Mouse (Mus musculus) fat pad, adult 2 months (tissue): Measurements from ENCODE around the gene Itih4.

Source experiments
- DNase-seq: peaks from one replicate; pipeline ENCODE4 v3.0.0-alpha.2; 2011; ENCODE audit warnings: low read depth, low spot score; ENCODE audit errors: extremely low read depth

Gene Itih4

GRCm38 (mm10) chr14:30933351-30933750 is 47.1 kb downstream of the Itih4 start:
- DNase-seq, result no peak

DNA sequence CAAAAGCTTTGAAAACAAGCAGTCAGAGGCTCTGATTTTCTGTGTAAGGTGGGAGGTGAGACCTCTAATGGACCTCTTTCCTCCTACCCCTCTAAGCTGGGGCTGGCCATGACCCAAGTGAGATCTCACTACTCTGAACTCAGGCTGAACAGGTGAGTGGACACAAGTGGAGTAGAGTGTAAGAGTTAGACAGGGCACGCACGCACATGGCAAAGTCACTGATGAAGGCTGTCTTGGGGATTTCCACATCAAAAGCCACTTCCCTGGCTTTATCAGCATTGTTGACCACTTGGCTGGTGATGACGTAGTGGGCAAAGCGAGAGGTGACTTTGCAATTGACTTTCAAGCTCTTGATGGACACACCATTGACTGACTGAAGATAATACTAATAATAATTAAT is 56.0 kb downstream of the Itih4 start:
- no peak for DNase-seq

- no peak for DNase-seq
Measured at GRCm38 (mm10) chr14:30943038-30943437, 56.8 kb downstream of the Itih4 start, which contains the start of gene Itih1. TSS of gene Itih1 (minus strand) at chr14:30943289.

DNA sequence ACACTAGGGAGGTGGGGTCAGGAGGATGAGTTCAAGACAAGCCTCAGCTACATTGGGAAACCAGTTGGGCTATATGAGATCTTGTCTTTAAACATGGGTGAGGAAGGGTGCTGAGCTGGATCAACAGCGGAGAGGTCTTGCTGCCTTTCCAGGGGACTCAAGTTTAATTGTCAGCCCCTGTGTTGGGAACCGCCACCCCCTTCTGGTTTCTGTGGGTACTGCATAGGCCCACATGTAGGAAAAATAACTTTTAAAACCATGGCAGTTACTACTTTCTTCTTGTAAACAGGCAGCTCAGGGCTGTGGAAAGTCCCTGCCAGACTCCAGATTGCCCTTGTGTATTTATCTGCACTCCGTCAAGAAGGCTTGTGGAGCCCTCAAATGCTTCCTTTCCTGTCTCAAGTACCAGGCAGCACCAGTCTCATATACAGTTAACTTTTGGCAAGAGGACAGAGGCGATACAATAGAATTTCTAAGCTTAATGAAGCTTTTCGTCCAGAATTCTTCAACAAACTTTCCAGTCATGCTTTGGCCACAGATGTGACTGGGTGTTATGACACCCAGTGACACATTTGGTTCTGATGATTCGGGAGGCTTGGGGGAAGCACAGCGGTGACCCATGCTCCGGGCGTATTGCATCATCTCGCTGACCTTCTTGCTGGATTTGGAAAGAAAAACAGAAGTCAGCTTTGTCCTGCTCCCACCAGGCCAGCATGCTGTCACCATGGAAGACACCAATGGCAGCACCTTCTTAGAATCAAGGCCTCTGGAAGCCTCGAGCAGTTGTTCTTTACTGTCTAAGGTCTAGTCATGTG is 57.8 kb downstream of the Itih4 start:
- no peak for DNase-seq

DNA sequence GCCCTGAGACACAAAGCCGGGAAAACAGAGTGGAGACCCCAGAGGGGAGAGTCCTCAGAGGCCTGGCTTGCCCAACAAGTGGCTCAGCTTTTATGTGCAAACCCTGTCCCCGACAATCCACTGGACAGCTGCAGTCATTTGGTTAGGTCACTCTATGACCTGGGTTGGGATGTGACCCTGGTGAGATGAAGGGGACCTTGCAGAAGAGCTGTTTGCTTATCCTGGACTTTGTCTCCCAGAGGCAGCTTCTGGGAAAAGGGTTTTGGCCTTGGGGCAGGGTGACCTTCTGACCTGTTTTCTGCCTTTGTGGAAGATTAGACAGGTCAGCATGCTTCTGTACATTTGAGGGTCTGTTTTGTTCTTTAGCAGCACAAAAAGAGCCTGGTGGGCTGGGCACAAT is 58.5 kb downstream of the Itih4 start:
- DNase-seq, result no peak

DNA sequence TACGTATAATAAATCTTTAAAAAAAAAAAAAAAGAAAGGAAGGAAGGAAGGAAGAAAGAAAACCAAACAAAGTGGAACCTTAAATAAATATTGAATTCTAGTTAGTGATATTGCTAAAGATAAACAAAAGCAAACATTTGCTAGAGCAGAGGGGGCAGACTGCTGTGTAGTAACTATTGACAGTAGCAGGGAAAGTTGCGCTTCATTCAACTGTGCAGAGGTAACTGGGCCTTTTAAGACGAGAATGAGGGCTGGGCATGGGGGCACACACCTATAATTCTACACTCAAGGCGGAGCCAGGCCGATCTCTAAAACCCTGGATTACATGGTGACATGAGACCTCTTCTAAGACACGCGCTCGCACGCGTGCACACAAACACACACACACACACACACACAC is 63.7 kb downstream of the Itih4 start:
- no peak for DNase-seq

DNA sequence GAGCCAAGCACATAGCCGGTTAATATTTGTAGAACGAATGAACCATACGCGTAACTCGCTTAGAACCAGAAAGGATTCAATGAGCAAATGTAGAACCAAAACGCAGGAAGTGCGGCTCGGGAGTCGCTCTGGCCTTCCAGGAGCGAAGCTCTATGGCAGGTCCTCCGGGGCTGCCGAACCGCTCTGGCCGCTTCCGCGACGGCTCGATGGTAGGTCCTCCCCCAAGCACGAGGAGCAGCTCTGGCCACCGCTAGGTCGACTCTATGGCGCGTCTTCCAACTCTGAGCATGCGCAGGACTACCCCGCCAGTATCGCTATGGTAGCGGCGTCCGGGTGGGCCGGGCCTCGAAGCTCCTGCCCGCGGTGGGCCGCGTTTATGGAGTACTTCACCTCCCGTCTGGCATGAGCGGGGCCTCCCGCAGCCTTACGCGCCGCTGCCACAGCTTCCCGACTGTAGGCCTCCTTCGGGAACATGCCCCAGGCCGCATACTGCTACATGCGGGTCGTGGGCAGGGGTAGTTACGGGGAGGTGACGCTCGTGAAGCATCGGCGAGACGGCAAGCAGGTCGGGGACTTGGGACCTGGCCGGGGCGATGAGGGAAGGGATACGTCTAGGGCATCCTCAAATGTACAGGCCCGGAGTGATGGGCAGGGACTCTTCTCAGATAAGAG is 65.0 kb downstream of the Itih4 start, which contains the start of gene Nek4:
TSS of gene Nek4 (plus strand) at position 224 of the 672 bp plus-strand sequence.
- peak; percentile 50 for DNase-seq
